Mouse (Mus musculus): ENCODE results near the gene Trib2. TPM values are rescaled to one million over a fixed set of nuclear protein-coding genes. Genes with fewer than 3 reads are reported as not detected.

Trib2 gene
- polyA plus RNA-seq, 1 experiment from 2014 or later: 61.7 TPM

- ATAC-seq (replicated peaks; ENCODE audit: insufficient number of reproducible peaks, low FRiP score, low TSS enrichment, low read depth) (no peak), DNase-seq (ENCODE audit: low spot score) (no peak)
- H3K4me3 ChIP-seq (ENCODE audit: low read depth, low read length): no peak overlapping the region
Observed at GRCm38 (mm10) chr12:15821019-15821418, 4.3 kb upstream of the Trib2 start.

DNA sequence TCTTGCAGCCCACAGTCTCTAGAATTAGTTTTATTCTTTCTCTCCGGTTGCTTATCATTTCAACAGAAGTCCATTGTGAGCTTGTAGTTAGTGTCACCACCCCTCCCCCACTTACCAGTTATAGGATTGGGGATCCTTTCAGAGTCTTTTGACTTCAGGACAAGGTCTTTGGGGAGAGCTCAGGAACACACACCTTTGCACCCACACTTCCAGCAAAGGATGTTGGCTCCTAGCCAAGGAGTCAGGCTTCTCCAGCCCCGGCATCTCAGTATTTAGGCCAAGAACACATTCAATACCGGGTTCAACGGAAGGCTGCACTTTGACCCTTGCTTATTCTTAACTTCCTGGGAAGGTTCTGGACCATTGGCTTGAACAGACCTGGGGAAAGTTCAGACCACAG is 643 bp upstream of the Trib2 start:
- Histone ChIP-seq H3K4me2 (ENCODE audit: low read depth, low read length) (peak overlapping the region; percentile 69), H3K36me3 (replicated peaks; ENCODE audit: control insufficient read depth, insufficient read depth, low read depth, low read length) (no peaks in the 10 kb centered on the region), H3K4me1 (ENCODE audit: control insufficient read depth, insufficient read depth, low read length) (no peaks in the 10 kb centered on the region), H3K9me3 (replicated peaks; ENCODE audit: control insufficient read depth, low read length) (no peaks in the 10 kb centered on the region), H3K27me3 (ENCODE audit: control insufficient read depth, insufficient read depth, low read length) (no peaks in the 10 kb centered on the region), H3K9ac (replicated peaks; ENCODE audit: low read length) (peak overlapping the region; percentile 63), H3K4me3 (ENCODE audit: low read depth, low read length) (peak overlapping the region; percentile 59), H3K27ac (replicated peaks; ENCODE audit: low read depth, low read length) (peak overlapping the region; percentile 28; the same call in 1 of the 2 replicates)
- peak; percentile 48 for DNase-seq (ENCODE audit: low spot score)
- 23% methylated on average over 4 of the region's 4 CpGs for WGBS
- ATAC-seq (replicated peaks; ENCODE audit: insufficient number of reproducible peaks, low FRiP score, low TSS enrichment, low read depth): no peak

More at GRCm38 (mm10) chr12:15821019-15821418, 4.3 kb upstream of the Trib2 start:
- Histone ChIP-seq H3K9ac (replicated peaks; ENCODE audit: low read length) (no peak overlapping the region), H3K4me2 (ENCODE audit: low read depth, low read length) (no peak overlapping the region), H3K27me3 (ENCODE audit: control insufficient read depth, insufficient read depth, low read length) (no peaks in the 10 kb centered on the region), H3K36me3 (replicated peaks; ENCODE audit: control insufficient read depth, insufficient read depth, low read depth, low read length) (no peaks in the 10 kb centered on the region), H3K4me1 (ENCODE audit: control insufficient read depth, insufficient read depth, low read length) (no peaks in the 10 kb centered on the region), H3K9me3 (replicated peaks; ENCODE audit: control insufficient read depth, low read length) (no peaks in the 10 kb centered on the region), H3K27ac (replicated peaks; ENCODE audit: low read depth, low read length) (no peak overlapping the region)

DNA sequence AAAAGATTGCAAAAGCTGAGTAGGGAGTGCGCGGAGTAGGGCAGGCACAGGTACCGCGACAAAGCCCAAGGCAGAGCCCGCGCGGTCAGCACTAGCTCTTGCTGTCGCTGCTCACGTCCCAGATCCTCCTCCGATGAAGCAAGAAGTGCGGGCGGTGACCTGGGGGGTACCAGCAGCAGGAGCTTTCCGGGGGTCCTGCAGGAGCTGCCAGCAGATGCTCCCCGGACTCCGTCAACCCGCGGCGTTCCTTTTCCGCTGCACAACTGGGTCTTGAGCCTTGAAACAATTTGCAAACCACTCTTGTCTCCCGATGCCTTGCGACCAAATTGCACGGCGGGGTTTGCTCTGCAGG is 492 bp downstream of the Trib2 start:
- under 1% methylated on average over 23 of the region's 23 CpGs for WGBS
- no peak for DNase-seq (ENCODE audit: low spot score)
- peak overlapping the region; percentile 59 for H3K4me3 ChIP-seq (ENCODE audit: low read depth, low read length)
- ATAC-seq (replicated peaks; ENCODE audit: insufficient number of reproducible peaks, low FRiP score, low TSS enrichment, low read depth): peak; percentile 16
- H3K36me3 ChIP-seq (replicated peaks; ENCODE audit: control insufficient read depth, insufficient read depth, low read depth, low read length): no peaks in the 10 kb centered on the region
- H3K4me2 ChIP-seq (ENCODE audit: low read depth, low read length): peak overlapping the region; percentile 69
- no peaks in the 10 kb centered on the region for H3K9me3 ChIP-seq (replicated peaks; ENCODE audit: control insufficient read depth, low read length)
- H3K9ac ChIP-seq (replicated peaks; ENCODE audit: low read length): peak overlapping the region; percentile 84
- no peaks in the 10 kb centered on the region for H3K4me1 ChIP-seq (ENCODE audit: control insufficient read depth, insufficient read depth, low read length)
- H3K27ac ChIP-seq (replicated peaks; ENCODE audit: low read depth, low read length): peak overlapping the region; percentile 72
- no peaks in the 10 kb centered on the region for H3K27me3 ChIP-seq (ENCODE audit: control insufficient read depth, insufficient read depth, low read length)

GRCm38 (mm10) chr12:15815576-15816253 is 1.0 kb downstream of the Trib2 start:
- Histone ChIP-seq H3K36me3 (replicated peaks; ENCODE audit: control insufficient read depth, insufficient read depth, low read depth, low read length) (no peaks in the 10 kb centered on the region), H3K9me3 (replicated peaks; ENCODE audit: control insufficient read depth, low read length) (no peaks in the 10 kb centered on the region), H3K27ac (replicated peaks; ENCODE audit: low read depth, low read length) (peak overlapping the region; percentile 72), H3K4me3 (ENCODE audit: low read depth, low read length) (peak overlapping the region; percentile 59), H3K9ac (replicated peaks; ENCODE audit: low read length) (peak overlapping the region; percentile 84), H3K4me1 (ENCODE audit: control insufficient read depth, insufficient read depth, low read length) (no peaks in the 10 kb centered on the region; the same call in 1 of the 2 replicates), H3K4me2 (ENCODE audit: low read depth, low read length) (peak overlapping the region; percentile 69), H3K27me3 (ENCODE audit: control insufficient read depth, insufficient read depth, low read length) (no peaks in the 10 kb centered on the region)
- ATAC-seq (replicated peaks; ENCODE audit: insufficient number of reproducible peaks, low FRiP score, low TSS enrichment, low read depth) (peak; percentile 36), DNase-seq (ENCODE audit: low spot score) (peak; percentile 86)
- under 1% methylated on average over 49 of the region's 49 CpGs for WGBS

DNA sequence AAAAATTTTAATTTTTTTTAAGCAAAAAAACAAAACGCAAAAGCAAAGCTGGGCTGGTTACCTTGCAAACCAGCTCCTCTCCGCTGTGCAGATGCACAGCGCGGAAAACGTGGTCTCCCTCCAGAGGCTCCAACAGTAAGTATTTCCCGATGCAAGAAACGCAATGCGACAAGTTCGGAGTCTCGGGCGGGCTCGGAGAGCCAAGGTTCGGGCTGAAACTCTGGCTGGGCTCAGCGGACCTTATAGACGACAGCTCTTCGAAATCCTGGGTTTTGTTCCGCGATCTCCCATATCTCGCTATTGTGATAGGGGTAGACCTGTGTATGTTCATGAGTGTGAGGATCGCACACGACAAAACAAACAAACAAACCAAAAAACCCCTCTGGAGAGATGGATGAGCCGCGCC is 1.5 kb downstream of the Trib2 start:
- H3K9ac ChIP-seq (replicated peaks; ENCODE audit: low read length): peak overlapping the region; percentile 84
- H3K4me2 ChIP-seq (ENCODE audit: low read depth, low read length): peak overlapping the region; percentile 69
- H3K4me3 ChIP-seq (ENCODE audit: low read depth, low read length): peak overlapping the region; percentile 59
- H3K27ac ChIP-seq (replicated peaks; ENCODE audit: low read depth, low read length): peak overlapping the region; percentile 72; the same call in 1 of the 2 replicates
- H3K27me3 ChIP-seq (ENCODE audit: control insufficient read depth, insufficient read depth, low read length): no peaks in the 10 kb centered on the region
- no peaks in the 10 kb centered on the region for H3K36me3 ChIP-seq (replicated peaks; ENCODE audit: control insufficient read depth, insufficient read depth, low read depth, low read length)
- no peak for ATAC-seq (replicated peaks; ENCODE audit: insufficient number of reproducible peaks, low FRiP score, low TSS enrichment, low read depth)
- 0% methylated on average over 23 of the region's 23 CpGs for WGBS
- peak; percentile 69 for DNase-seq (ENCODE audit: low spot score)
- no peaks in the 10 kb centered on the region for H3K9me3 ChIP-seq (replicated peaks; ENCODE audit: control insufficient read depth, low read length)
- no peaks in the 10 kb centered on the region; the same call in 1 of the 2 replicates for H3K4me1 ChIP-seq (ENCODE audit: control insufficient read depth, insufficient read depth, low read length)

DNA sequence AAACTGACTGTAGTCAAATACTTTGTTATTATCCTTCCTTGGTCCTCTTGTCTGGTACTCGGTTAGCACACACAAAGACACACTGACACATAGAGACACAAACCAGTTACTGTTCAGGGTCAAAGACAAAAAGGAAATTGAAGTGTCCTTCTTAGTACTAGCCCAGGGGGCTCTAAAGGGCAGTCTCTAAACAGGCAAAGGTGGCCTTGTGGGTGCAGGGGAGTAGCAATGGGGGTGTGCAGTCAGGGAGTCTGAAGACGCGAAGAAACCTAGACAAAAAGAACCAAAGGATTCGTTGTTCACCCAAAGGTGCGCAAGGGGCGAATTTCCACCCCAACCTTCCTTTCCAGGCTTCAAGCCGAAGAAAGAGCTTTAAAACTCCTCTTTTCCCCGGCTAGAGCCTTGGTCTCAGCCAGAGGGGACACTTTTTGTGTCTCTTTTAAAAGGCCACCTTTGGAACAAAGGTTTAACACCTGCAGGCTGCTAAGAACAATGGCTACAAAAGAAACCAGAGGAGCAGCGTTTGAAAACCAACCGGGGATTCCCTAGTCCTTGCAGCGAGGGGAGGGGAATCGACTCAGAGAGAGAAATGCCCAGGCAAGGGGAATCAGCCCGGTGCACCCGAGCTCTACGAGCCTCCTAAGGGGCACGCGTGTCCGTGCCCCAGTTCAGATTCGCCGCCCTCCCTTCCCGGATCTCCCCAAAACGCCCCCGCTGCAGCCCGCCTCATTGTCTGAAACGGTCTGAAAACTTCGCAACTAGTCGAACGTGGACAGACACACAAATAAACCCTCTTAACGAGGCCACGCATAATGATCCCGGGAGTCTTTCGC is 2.3 kb downstream of the Trib2 start:
- Histone ChIP-seq H3K27ac (replicated peaks; ENCODE audit: low read depth, low read length) (peak overlapping the region; percentile 57; the same call in 1 of the 2 replicates), H3K4me3 (ENCODE audit: low read depth, low read length) (peak overlapping the region; percentile 59), H3K9me3 (replicated peaks; ENCODE audit: control insufficient read depth, low read length) (no peaks in the 10 kb centered on the region), H3K36me3 (replicated peaks; ENCODE audit: control insufficient read depth, insufficient read depth, low read depth, low read length) (no peaks in the 10 kb centered on the region), H3K9ac (replicated peaks; ENCODE audit: low read length) (peak overlapping the region; percentile 84), H3K4me1 (ENCODE audit: control insufficient read depth, insufficient read depth, low read length) (no peaks in the 10 kb centered on the region; the same call in 1 of the 2 replicates), H3K27me3 (ENCODE audit: control insufficient read depth, insufficient read depth, low read length) (no peaks in the 10 kb centered on the region), H3K4me2 (ENCODE audit: low read depth, low read length) (peak overlapping the region; percentile 69)
- ATAC-seq (replicated peaks; ENCODE audit: insufficient number of reproducible peaks, low FRiP score, low TSS enrichment, low read depth) (no peak), DNase-seq (ENCODE audit: low spot score) (peak; percentile 63)
- WGBS: under 1% methylated on average over 32 of the region's 32 CpGs

GRCm38 (mm10) chr12:15813819-15814165 is 2.9 kb downstream of the Trib2 start:
- ATAC-seq (replicated peaks; ENCODE audit: insufficient number of reproducible peaks, low FRiP score, low TSS enrichment, low read depth) (no peak), DNase-seq (ENCODE audit: low spot score) (no peak)
- peak overlapping the region; percentile 69 for H3K4me2 ChIP-seq (ENCODE audit: low read depth, low read length)
- H3K27ac ChIP-seq (replicated peaks; ENCODE audit: low read depth, low read length): no peak overlapping the region
- peak overlapping the region; percentile 59 for H3K4me3 ChIP-seq (ENCODE audit: low read depth, low read length)
- H3K4me1 ChIP-seq (ENCODE audit: control insufficient read depth, insufficient read depth, low read length): no peaks in the 10 kb centered on the region; the same call in 1 of the 2 replicates
- peak overlapping the region; percentile 84 for H3K9ac ChIP-seq (replicated peaks; ENCODE audit: low read length)
- H3K9me3 ChIP-seq (replicated peaks; ENCODE audit: control insufficient read depth, low read length): no peaks in the 10 kb centered on the region
- H3K27me3 ChIP-seq (ENCODE audit: control insufficient read depth, insufficient read depth, low read length): no peaks in the 10 kb centered on the region
- WGBS: 17% methylated on average over 5 of the region's 5 CpGs
- no peaks in the 10 kb centered on the region for H3K36me3 ChIP-seq (replicated peaks; ENCODE audit: control insufficient read depth, insufficient read depth, low read depth, low read length)
